Mouse (Mus musculus) testis, adult 2 months (tissue): ENCODE data around the gene Gm38431.

Experiments
- CTCF ChIP-seq: fragments of 200-500 bp; IDR thresholded peaks from 2 replicates; pipeline ENCODE4 v1.5.1; 2012; ENCODE audit warnings: low read depth, mild to moderate bottlenecking, inconsistent platforms, low read length, moderate library complexity; ENCODE audit not compliant: control insufficient read depth, insufficient read depth, insufficient replicate concordance
- POLR2A ChIP-seq: fragments of 200-500 bp; IDR thresholded peaks from 2 replicates; pipeline ENCODE4 v1.6.1; 2012; ENCODE audit warnings: low read depth, mild to moderate bottlenecking, inconsistent platforms, low read length, moderate library complexity; ENCODE audit not compliant: control insufficient read depth

- TF ChIP-seq CTCF (no peak), POLR2A (no peak)
Observed at GRCm38 (mm10) chr9:21135941-21136381, 44.2 kb upstream of the Gm38431 start.
